In genomic region chr14:61045446-61046090, GRCm38 (mm10) we compare ENCODE assay signal across 7 mouse cellular contexts. TPM values are rescaled to one million over a fixed set of nuclear protein-coding genes. Genes with fewer than 3 reads are reported as not detected.
A peak's percentile ranks its signal among the peaks of the same experiment; 100 is the strongest.
DNase-seq lines count a peak whose midpoint lies in the region; ATAC-seq and TF ChIP-seq lines count a peak whose summit lies in the region.

No protein-coding gene starts in this region.

- no peaks in the 10 kb centered on the region for H3K36me3 ChIP-seq in ES-E14 (ENCODE audit: control insufficient read depth, insufficient read depth, low read length, poor library complexity, severe bottlenecking)
- no peaks in the 10 kb centered on the region for H3K36me3 ChIP-seq in heart, embryonic 12.5 days
- H3K36me3 ChIP-seq in liver, embryonic 12.5 days: no peaks in the 10 kb centered on the region

- in situ Hi-C loops in ES-E14 (cut with MboI; ENCODE audit: low sequenced_read_pairs in 2 of 2, unreplicated experiment in 2 of 2): no loop called here

- H3K4me3 ChIP-seq in ES-E14 (ENCODE audit: insufficient read depth in 1 of 2, low read depth in 1 of 2, low read length in 2 of 2, poor library complexity in 1 of 2, severe bottlenecking in 1 of 2): peak overlapping the region; percentile 41 to 64
- H3K4me3 ChIP-seq in heart, embryonic 12.5 days: peak overlapping the region; percentile 61
- H3K4me3 ChIP-seq in liver, embryonic 12.5 days: peak overlapping the region; percentile 42
- H3K4me3 ChIP-seq in olfactory bulb, adult 2 months (ENCODE audit: insufficient read depth, low read depth, low read length): peak overlapping the region; percentile 39

- H3K9ac ChIP-seq in ES-E14 (ENCODE audit: insufficient read depth, low read depth, low read length, poor library complexity, severe bottlenecking): peak overlapping the region; percentile 41; the same call in 1 of the 2 replicates
- peak overlapping the region; percentile 78 for H3K9ac ChIP-seq in heart, embryonic 12.5 days
- H3K9ac ChIP-seq in liver, embryonic 12.5 days: peak overlapping the region; percentile 27; the same call in 1 of the 2 replicates

- peak overlapping the region; percentile 79 for H3K4me2 ChIP-seq in heart, embryonic 12.5 days
- peak overlapping the region; percentile 58 for H3K4me2 ChIP-seq in liver, embryonic 12.5 days

- no peak for ATAC-seq in heart, embryonic 12.5 days (ENCODE audit: insufficient number of reproducible peaks, low FRiP score)
- no peak for ATAC-seq in liver, embryonic 12.5 days

- no peak overlapping the region for H3K27ac ChIP-seq in ES-E14 (ENCODE audit: insufficient read depth, low read depth, low read length, poor library complexity, severe bottlenecking)
- peak overlapping the region; percentile 84 for H3K27ac ChIP-seq in heart, embryonic 12.5 days (ENCODE audit: poor library complexity, severe bottlenecking)
- 0 out of 2 replicates have a peak overlapping the region, but pooled peaks have one; percentile 31 for H3K27ac ChIP-seq in liver, embryonic 12.5 days
- H3K27ac ChIP-seq in olfactory bulb, adult 2 months (ENCODE audit: insufficient read depth, low read depth, low read length): peak overlapping the region; percentile 20; the same call in 1 of the 2 replicates

- peaks cover 2 to 7% of the 10 kb centered on the region in 2 experiments; a peak in 3 of 4 replicates for H3K4me1 ChIP-seq in ES-E14 (ENCODE audit: control insufficient read depth in 2 of 2, insufficient read depth in 2 of 2, low read length in 2 of 2, poor library complexity in 1 of 2)
- H3K4me1 ChIP-seq in heart, embryonic 12.5 days (replicated peaks): peaks cover 24% of the 10 kb centered on the region
- no peaks in the 10 kb centered on the region for H3K4me1 ChIP-seq in liver, embryonic 12.5 days
- peaks cover 10% of the 10 kb centered on the region for H3K4me1 ChIP-seq in olfactory bulb, adult 2 months (ENCODE audit: control insufficient read depth, insufficient read depth, low read length)

- TF ChIP-seq CTCF in brain, embryonic 14.5 days (IDR thresholded peaks at IDR 0.05; ENCODE audit: borderline replicate concordance, extremely low read depth, insufficient read depth, insufficient read length): no peak
- TF ChIP-seq CTCF in olfactory bulb, adult 2 months (IDR thresholded peaks at IDR 0.05; ENCODE audit: insufficient read depth, low read depth, low read length): no peak

- under 1% methylated on average over 19 of the region's 19 CpGs for WGBS in heart, embryonic 12.5 days
- WGBS in liver, embryonic 12.5 days (ENCODE audit: insufficient replicate concordance): 6% methylated on average over 19 of the region's 19 CpGs
- WGBS in olfactory bulb, adult 2 months: 1% methylated on average over 19 of the region's 19 CpGs

- DNase-seq in ES-E14 (ENCODE audit: low read depth, low spot score): no peak
- peak; percentile 71 for DNase-seq in brain, embryonic 14.5 days (ENCODE audit: low read depth)
- no peak for DNase-seq in cerebellum, adult 11 months
- DNase-seq in kidney, postnatal 10 days: no peak

- H3K9me3 ChIP-seq in ES-E14 (ENCODE audit: control insufficient read depth, insufficient read depth, low read depth, low read length): no peaks in the 10 kb centered on the region
- H3K9me3 ChIP-seq in heart, embryonic 12.5 days (replicated peaks): no peaks in the 10 kb centered on the region
- H3K9me3 ChIP-seq in liver, embryonic 12.5 days (replicated peaks): no peaks in the 10 kb centered on the region

- H3K27me3 ChIP-seq in heart, embryonic 12.5 days (replicated peaks): no peaks in the 10 kb centered on the region
- peaks cover 43% of the 10 kb centered on the region for H3K27me3 ChIP-seq in liver, embryonic 12.5 days (replicated peaks)

- no peak for TF ChIP-seq POLR2A in brain, embryonic 14.5 days (IDR thresholded peaks at IDR 0.05; ENCODE audit: borderline replicate concordance, extremely low read depth, insufficient read depth, insufficient read length, poor library complexity, severe bottlenecking)
- TF ChIP-seq POLR2A in olfactory bulb, adult 2 months (IDR thresholded peaks at IDR 0.05; ENCODE audit: insufficient read depth, low read depth, low read length): no peak

TF ChIP-seq in ES-E14, 5 proteins besides CTCF, POLR2A, EP300 and RAD21:
- TF ChIP-seq MAFK (IDR thresholded peaks at IDR 0.05; ENCODE audit: insufficient read depth, low read depth, low read length): no peak
- no peak for TF ChIP-seq ZC3H11A (IDR thresholded peaks at IDR 0.05; ENCODE audit: borderline replicate concordance, low read depth, low read length)
- no peak for TF ChIP-seq CHD2 (IDR thresholded peaks at IDR 0.05; ENCODE audit: low read depth, low read length)
- no peak for TF ChIP-seq ZNF384 (IDR thresholded peaks at IDR 0.05; ENCODE audit: low read depth, low read length)
- TF ChIP-seq HCFC1 (IDR thresholded peaks at IDR 0.05; ENCODE audit: borderline replicate concordance, insufficient read depth, low read length): no peak

RNA-seq across cellular contexts. Expression of gene Tnfrsf19, which starts 0.7 kb away (rescaled TPM):
- 13.2 and 28.2 TPM in 2 replicates for total RNA-seq in ES-E14 (2012; rRNA removed)
- 36.5 and 36.9 TPM in 2 replicates for polyA plus RNA-seq in brain, embryonic 14.5 days (2012; rRNA removed)
- 28.4 and 28.9 TPM in 2 replicates for polyA plus RNA-seq in heart, embryonic 12.5 days (2016; fragmentation: Nextera tagmentation; extraction: Ambion mirVana)
- 6.2 and 6.7 TPM in 2 replicates for polyA plus RNA-seq in liver, embryonic 12.5 days (2016; fragmentation: Nextera tagmentation; extraction: Ambion mirVana)
- polyA plus RNA-seq in olfactory bulb, adult 2 months (2012; ENCODE audit: insufficient read depth, insufficient read length, low replicate concordance, missing spikeins): not detected in 2 replicates

Comparison
In these comparisons a context has a peak if more than half of its experiments do, and no peak if none do; other contexts are left out.
1. H3K9ac ChIP-seq: peak in every context shown above with its lines; median percentile 78 in heart, embryonic 12.5 days; 41 in ES-E14; 27 in liver, embryonic 12.5 days.